Mouse (Mus musculus) Patski (cell line): ENCODE results near the gene Cdkn1a. TPM values are rescaled to one million over a fixed set of nuclear protein-coding genes. Genes with fewer than 3 reads are reported as not detected.
A peak's percentile ranks its signal among the peaks of the same experiment; 100 is the strongest.
"Not testable (repeated sequence)": the region's sequence is repeated elsewhere in the genome, so short reads cannot be mapped to it uniquely, and the experiment has no call there.

Experiments
- ATAC-seq: fragments of 100-300 bp; one replicate; pipeline ENCODE4 v1.8.0; 2021
- CTCF ChIA-PET: fragments of 350-600 bp; sonication (Branson Sonifier 250); formaldehyde crosslinking; loops from one replicate; lab custom pipeline; 2022; ENCODE audit warnings: inconsistent platforms; lab: Charles Lee
- POLR2A ChIA-PET: fragments of 350-600 bp; sonication (Branson Sonifier 250); formaldehyde crosslinking; loops from one replicate; lab custom pipeline; 2022; ENCODE audit warnings: antibody characterized with exemption, inconsistent platforms; lab: Charles Lee
- DNase-seq: peaks from one replicate; pipeline ENCODE4 v3.0.0-alpha.2; 2011; ENCODE audit warnings: low read depth, low spot score
- H3K27me3 ChIP-seq: fragments of 371-371 bp; one replicate; pipeline ENCODE4 v1.5.1; 2021
- CTCF ChIP-seq: fragments of 100-300 bp; IDR thresholded peaks from one replicate; pipeline ENCODE4 v1.5.1; 2021
- in situ Hi-C: fragments of 300-500 bp; cut with MboI; formaldehyde crosslinking; loops from 3 replicates; pipeline ENCODE4 v1.11.1; 2018; ENCODE audit warnings: low pct_unique_long_range_greater_than_20kb, mixed read lengths
- polyA plus RNA-seq: library from polyadenylated mRNA; unstranded; gene quantifications from one replicate; pipeline ENCODE4 v1.2.3, GENCODE M21; 2021

Cdkn1a gene
- 29.0 TPM for polyA plus RNA-seq

DNA sequence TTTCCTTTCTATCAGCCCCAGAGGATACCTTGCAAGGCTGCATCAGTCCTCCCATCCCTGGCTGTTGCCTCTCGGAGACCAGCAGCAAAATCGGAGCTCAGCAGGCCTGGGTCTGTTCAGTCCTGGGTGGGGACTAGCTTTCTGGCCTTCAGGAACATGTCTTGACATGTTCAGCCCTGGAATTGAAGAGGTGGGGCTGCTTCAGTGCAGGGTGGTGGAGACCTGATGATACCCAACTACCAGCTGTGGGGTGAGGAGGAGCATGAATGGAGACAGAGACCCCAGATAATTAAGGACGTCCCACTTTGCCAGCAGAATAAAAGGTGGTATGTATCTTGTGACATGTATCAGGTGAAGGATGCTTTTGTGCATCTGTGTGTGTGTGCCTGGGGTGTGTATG, at the start of gene Cdkn1a:
Gene Cdkn1a, plus strand, starts transcription at position 201 of the 400 bp plus-strand sequence.
- ChIA-PET CTCF (interaction anchor here (1.2 kb wide), 1 partner anchor 80 kb away, joined by 3 read pairs; no protein-coding TSS in a partner anchor), POLR2A (interaction anchor here (1.2 kb wide), 1 partner anchor 19 kb away, joined by 4 read pairs; no protein-coding TSS in a partner anchor)
- DNase-seq (no peak), ATAC-seq (no peak)
- TF ChIP-seq CTCF = no peak
- no peaks in the 10 kb centered on the region for H3K27me3 ChIP-seq
- in situ Hi-C loops = loop anchor here (5.0 kb wide), 1 partner anchor 43 kb away; no protein-coding TSS in a partner anchor

DNA sequence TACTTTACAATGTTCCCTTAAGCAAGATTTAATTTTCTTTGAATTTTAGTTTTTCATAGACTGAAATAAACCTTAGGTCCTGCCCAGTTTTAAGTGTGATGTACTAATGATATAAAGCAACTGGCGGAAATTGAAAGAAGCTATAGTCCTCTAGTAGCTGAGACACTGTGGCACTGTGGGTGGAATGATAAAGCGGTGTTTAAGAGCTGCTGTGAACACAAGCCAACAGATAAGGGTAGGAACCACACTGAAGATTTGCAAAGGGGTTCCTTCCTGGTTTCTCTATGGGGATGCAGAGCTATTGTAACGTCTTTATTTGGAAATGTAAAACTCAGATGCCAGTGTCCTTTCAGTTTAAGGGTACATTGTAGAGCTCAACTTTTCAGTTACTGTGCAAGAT, 49.1 kb upstream of the Cdkn1a start:
- H3K27me3 ChIP-seq, ATAC-seq, POLR2A ChIA-PET, DNase-seq, CTCF ChIA-PET, in situ Hi-C loops: not testable (repeated sequence)

DNA sequence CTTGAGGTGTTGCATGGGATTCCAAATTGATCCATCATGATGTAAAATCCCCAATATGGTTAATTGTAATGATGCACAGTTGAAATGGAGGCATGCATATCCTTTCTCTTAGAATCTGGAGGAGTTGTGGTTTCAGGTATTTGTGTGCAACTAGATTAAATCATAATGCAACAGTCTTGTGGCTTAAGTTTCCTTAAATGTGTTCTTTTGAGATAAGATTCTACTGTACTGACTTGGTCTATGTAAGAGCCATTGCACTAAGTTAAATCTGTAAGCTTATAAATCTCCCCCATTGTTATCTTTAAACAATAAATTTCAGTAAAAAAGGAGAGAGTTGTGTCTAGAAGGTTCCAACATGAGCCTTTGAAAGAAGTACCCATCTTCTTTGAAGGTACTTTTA, 48.2 kb upstream of the Cdkn1a start:
- ChIA-PET POLR2A (interaction anchor here (0.6 kb wide), 2 partner anchors 10 to 23 kb away, joined by 3 to 4 read pairs; partner anchors contain the start of gene Srsf3), CTCF (interaction anchor here (10.1 kb wide), 1 partner anchor 52 kb away, joined by 68 read pairs; no protein-coding TSS in a partner anchor)
- TF ChIP-seq CTCF = no peak
- H3K27me3 ChIP-seq = no peaks in the 10 kb centered on the region
- in situ Hi-C loops = no loop called here
- ATAC-seq (no peak), DNase-seq (no peak)

DNA sequence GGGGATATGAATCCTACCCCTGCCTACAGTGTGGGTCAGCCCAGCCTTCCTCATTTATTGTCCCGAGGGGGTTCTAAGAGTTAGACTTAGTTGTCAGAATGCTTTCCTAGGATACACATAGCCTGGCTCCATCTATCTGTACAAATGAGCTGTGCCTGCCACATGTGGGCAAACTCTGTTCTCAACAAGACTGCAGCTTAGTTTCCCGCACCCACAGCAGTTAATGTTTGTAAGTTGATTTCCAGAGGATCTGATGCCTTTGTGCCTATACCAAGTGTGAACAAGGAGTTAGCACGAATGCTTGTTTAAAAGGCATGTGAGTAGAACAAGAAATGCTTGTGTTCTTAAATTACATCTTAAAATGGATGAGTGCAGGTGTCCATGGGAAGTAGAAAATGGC, 47.2 kb upstream of the Cdkn1a start:
- in situ Hi-C loops = no loop called here
- no peak for TF ChIP-seq CTCF
- no peak for DNase-seq
- POLR2A ChIA-PET = interaction anchor here (1.8 to 3.3 kb wide), 2 partner anchors 9 to 52 kb away, joined by 5 to 18 read pairs; no protein-coding TSS in a partner anchor
- H3K27me3 ChIP-seq = no peaks in the 10 kb centered on the region
- ATAC-seq = no peak
- CTCF ChIA-PET = interaction anchor here (10.1 kb wide), 1 partner anchor 51 kb away, joined by 68 read pairs; no protein-coding TSS in a partner anchor

DNA sequence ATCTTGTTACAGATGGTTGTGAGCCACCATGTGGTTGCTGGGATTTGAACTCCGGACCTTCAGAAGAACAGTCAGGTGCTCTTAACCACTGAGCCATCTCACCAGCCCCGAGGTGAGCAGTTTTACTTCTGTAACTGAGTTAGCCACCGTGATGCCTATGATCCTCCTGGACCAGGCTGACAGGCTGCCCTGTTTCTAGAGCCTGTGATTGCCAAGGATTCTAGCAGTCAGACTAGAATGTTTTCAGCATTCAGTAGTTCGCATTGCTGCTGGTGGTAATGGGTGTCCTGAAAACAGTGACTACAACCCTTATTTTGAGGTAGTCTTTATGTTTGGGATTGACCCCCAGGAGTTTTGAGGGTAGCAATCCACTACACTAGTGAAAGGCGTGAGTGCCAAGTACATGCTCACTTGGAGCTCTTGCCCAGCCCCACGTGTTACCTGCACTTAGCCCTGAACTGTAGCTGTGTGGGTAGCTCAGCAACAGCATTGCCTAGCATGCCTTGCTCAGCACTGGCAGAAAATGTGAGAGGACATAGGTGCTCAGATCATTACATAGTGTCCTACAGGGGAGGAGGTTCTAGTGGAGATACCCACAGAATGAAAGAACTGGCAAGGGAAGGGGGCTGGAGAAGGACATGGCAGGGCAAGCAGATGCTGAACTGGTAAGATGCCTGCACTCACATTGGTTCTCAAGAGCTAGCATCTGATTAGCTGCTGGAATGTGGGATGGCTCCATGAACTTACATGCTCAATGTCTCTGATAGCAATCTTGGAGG, 46.4 kb upstream of the Cdkn1a start:
- CTCF ChIA-PET = interaction anchor here (1.9 to 10.1 kb wide), 3 partner anchors 8 to 127 kb away, joined by 5 to 68 read pairs (median 9); no protein-coding TSS in a partner anchor
- POLR2A ChIA-PET = interaction anchor here (1.8 to 3.3 kb wide), 2 partner anchors 10 to 51 kb away, joined by 5 to 18 read pairs; no protein-coding TSS in a partner anchor

DNA sequence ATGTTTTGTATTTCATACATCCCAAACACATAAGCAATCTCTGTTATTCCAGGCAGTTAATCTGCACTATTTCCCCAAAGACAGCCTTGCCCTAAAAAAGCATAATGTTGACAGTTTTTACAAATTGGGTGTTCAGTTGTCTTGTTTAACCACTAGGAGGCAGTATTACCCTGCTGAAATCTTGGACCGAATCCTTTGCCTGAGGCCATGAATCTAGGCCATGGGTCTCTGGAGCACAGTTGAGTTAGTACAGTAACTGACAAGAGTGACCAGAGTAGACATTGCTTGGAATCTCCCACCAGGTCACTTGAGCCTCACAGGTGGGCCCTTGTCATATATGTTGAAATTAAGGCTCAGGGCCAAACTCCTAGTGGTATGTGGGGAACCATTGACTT, 45.9 kb upstream of the Cdkn1a start:
- in situ Hi-C loops = loop anchor here (5.0 kb wide), 3 partner anchors 47 to 202 kb away; partner anchors contain the start of gene Cdkn1a
- H3K27me3 ChIP-seq = no peaks in the 10 kb centered on the region
- ChIA-PET POLR2A (interaction anchor here (0.6 to 3.3 kb wide), 4 partner anchors 11 to 50 kb away, joined by 3 to 18 read pairs (median 4); no protein-coding TSS in a partner anchor), CTCF (interaction anchor here (1.9 to 10.1 kb wide), 3 partner anchors 8 to 126 kb away, joined by 5 to 68 read pairs (median 9); no protein-coding TSS in a partner anchor)
- DNase-seq = no peak
- peak; percentile 81 for TF ChIP-seq CTCF
- ATAC-seq = peak; percentile 27

More for the DNA sequence above, 46.4 kb upstream of the Cdkn1a start:
- DNase-seq = no peak
- no peak for TF ChIP-seq CTCF
- H3K27me3 ChIP-seq = no peaks in the 10 kb centered on the region
- in situ Hi-C loops = no loop called here
- no peak for ATAC-seq

DNA sequence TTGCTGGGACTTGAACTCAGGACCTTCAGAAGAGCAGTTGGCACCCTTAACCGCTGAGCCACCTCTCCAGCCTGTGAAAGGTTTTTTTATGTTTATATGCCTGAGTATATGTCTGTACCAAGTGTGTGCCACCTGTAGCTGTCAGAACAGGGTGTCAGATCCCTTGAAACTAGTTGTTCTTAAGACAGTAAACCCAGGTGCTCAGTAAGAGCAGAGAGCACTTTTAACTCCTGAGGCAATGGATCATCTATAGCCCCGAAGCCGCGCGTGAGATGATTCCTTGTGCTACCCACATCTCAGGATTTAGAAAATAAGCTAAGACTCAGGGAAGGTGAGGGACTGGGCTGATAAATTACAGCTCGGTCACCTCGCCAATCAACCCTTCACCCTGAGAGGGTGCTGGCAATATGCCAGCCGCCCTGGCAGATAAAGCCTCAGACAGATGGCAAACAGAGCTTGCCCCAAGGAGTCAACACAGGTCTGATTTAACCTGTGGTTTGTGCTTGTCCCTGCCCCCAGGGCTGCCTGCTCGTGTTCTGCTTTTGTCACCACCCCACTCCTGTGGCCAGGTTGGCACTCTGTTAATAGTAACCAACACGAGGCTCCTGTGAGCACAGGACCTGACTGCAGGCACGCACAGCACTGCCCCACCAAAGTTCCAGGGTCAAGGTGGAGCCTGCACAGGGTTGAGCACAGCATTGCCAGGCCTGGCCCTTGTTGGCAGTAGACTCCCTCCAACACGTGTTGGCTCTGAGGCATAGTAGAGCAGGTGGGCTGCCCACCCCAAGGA, 44.8 kb upstream of the Cdkn1a start:
- POLR2A ChIA-PET = interaction anchor here (0.6 to 3.3 kb wide), 5 partner anchors 15 to 75 kb away, joined by 3 to 18 read pairs (median 3); no protein-coding TSS in a partner anchor
- CTCF ChIA-PET = interaction anchor here (1.9 to 10.1 kb wide), 3 partner anchors 9 to 125 kb away, joined by 5 to 68 read pairs (median 9); no protein-coding TSS in a partner anchor
- TF ChIP-seq CTCF = no peak
- no peaks in the 10 kb centered on the region for H3K27me3 ChIP-seq
- no peak for ATAC-seq
- DNase-seq = no peak
- in situ Hi-C loops = loop anchor here (5.0 kb wide), 3 partner anchors 46 to 201 kb away; partner anchors contain the start of gene Cdkn1a

DNA sequence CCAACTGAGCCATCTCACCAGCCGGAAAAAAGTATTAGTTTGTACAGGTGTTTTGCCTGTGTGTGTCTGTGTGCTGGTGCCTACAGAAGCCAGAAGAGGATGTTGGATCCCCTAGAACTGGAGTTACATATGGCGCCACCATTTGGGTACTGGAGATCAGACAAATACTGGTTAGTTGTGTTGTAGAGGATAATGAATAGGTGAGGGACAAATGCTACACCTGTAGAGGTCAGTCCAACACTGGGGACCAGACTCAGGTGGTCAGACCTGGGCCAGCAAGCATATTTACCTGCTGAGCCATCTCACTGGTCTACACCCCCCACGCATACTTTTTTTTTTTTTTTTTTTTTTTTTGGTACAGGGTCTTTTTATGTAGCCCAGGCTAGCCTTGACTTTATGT, 43.9 kb upstream of the Cdkn1a start:
- POLR2A ChIA-PET = no interaction called here
- in situ Hi-C loops = loop anchor here (5.0 kb wide), 3 partner anchors 45 to 200 kb away; partner anchors contain the start of gene Cdkn1a

DNA sequence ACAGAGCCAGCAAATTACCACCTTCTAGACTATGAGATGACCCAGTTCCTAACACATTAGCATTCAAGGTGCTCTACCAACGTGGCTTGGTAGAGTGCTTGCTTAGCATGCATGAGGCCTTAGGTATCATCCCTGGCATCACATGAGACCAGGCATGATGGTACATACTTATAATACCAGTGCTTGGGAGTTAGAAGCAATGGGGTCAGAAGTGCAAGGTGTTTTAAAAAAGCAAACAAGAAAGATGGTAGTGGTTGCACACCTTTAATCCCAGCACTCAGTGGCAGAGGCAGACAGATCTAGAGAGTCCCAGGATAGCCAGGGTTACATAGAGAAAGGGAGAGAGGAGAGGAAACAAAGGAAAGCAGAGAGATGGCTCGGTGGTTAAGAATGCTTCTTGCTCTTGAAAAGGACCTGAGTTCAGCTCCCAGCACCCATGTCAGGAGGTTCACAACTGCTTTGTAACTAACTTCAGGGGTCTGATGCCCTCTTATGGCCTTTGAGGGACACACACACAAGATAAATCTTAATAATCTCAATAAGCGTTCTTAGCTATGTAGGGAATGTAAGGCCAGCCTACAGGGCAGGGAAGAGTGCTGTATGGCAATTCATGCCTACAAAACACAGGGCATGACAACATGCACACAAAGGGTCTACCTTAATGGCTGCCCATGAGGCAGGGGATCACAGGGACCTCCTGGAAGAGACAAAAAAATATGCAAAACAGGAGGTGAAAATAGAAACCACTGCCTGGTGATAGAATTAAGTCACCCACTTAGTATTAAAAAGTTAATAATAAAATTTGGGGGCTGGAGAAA, 42.9 kb upstream of the Cdkn1a start:
- ChIA-PET CTCF (interaction anchor here (1.6 to 10.1 kb wide), 2 partner anchors 46 to 118 kb away, joined by 4 to 68 read pairs; no protein-coding TSS in a partner anchor), POLR2A (interaction anchor here (1.0 kb wide), 1 partner anchor 47 kb away, joined by 4 read pairs; no protein-coding TSS in a partner anchor)
- ATAC-seq (no peak), DNase-seq (no peak)
- TF ChIP-seq CTCF = peak; percentile 23
- in situ Hi-C loops = loop anchor here (5.0 kb wide), 3 partner anchors 44 to 199 kb away; partner anchors contain the start of gene Cdkn1a
- no peaks in the 10 kb centered on the region for H3K27me3 ChIP-seq

More for the DNA sequence above, 43.9 kb upstream of the Cdkn1a start:
- no peaks in the 10 kb centered on the region for H3K27me3 ChIP-seq
- TF ChIP-seq CTCF = no peak
- ATAC-seq = no peak
- DNase-seq = no peak
- CTCF ChIA-PET = interaction anchor here (10.1 kb wide), 1 partner anchor 48 kb away, joined by 68 read pairs; no protein-coding TSS in a partner anchor
